Mouse (Mus musculus): ENCODE data around the gene Plxnb2.

- TF ChIP-seq CTCF (IDR thresholded peaks at IDR 0.05; ENCODE audit: extremely low read depth, insufficient read depth, insufficient read length, insufficient replicate concordance) (no peak), POLR2A (IDR thresholded peaks at IDR 0.05; ENCODE audit: low read depth, low read length) (no peak)
Observed at GRCm38 (mm10) chr15:89131316-89131715, 49.3 kb downstream of the Plxnb2 start.

Measured in spleen, adult 2 months (tissue).